Mouse (Mus musculus) heart, postnatal 0 days (tissue): ENCODE measurements around the gene Tbc1d10c.

ENCODE experiments used
- CTCF ChIP-seq: IDR thresholded peaks from 2 replicates; pipeline ENCODE4 v1.5.1; 2016; ENCODE audit warnings: antibody characterized with exemption, control low read depth, low read depth
- EP300 ChIP-seq: IDR thresholded peaks from 2 replicates; pipeline ENCODE4 v1.6.1; 2016; ENCODE audit warnings: antibody characterized with exemption, low read depth

DNA sequence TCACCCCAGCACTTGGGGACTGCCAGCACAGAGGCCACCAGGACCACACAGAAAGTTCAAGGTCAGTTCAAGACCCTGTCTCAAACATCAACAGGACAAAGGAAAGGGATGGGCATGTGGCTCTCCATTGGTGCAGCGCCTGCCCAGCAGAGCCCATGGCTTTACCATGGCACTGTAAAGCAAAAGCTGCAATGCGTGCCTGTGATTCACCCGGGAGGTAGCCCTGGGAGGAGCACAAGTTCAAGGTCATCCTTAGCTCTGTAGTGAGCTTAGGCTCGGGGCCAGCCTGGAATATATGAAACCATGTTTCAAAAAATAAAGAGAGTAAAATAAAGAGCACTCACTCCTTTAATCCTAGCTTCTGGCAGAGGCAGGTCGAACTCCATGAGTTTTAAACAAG, 39.2 kb downstream of the Tbc1d10c start:
- TF ChIP-seq EP300 = no peak
- TF ChIP-seq CTCF = no peak
